Comparison of ENCODE assay signal across 8 mouse cellular contexts in genomic region chr4:62286257-62286991, GRCm38 (mm10). TPM values are rescaled to one million over a fixed set of nuclear protein-coding genes. Genes with fewer than 3 reads are reported as not detected.
A peak's percentile ranks its signal among the peaks of the same experiment; 100 is the strongest.
DNase-seq lines count a peak whose midpoint lies in the region; ATAC-seq and TF ChIP-seq lines count a peak whose summit lies in the region.

No protein-coding gene starts in this region.

- H3K9ac ChIP-seq in embryonic facial prominence, embryonic 11.5 days (replicated peaks; ENCODE audit: low read length): peak overlapping the region; percentile 67
- peak overlapping the region; percentile 70 for H3K9ac ChIP-seq in limb, embryonic 14.5 days (ENCODE audit: low read depth, low read length, severe bottlenecking)
- peak overlapping the region; percentile 64 for H3K9ac ChIP-seq in midbrain, embryonic 16.5 days (ENCODE audit: low read depth, low read length)

- H3K4me2 ChIP-seq in embryonic facial prominence, embryonic 11.5 days (ENCODE audit: low read depth, low read length): peak overlapping the region; percentile 81
- peak overlapping the region; percentile 82 for H3K4me2 ChIP-seq in limb, embryonic 14.5 days (replicated peaks; ENCODE audit: low read depth, low read length, severe bottlenecking)
- peak overlapping the region; percentile 58 for H3K4me2 ChIP-seq in midbrain, embryonic 16.5 days (ENCODE audit: low read length)

- H3K4me3 ChIP-seq in embryonic facial prominence, embryonic 11.5 days (ENCODE audit: low read depth, low read length): peak overlapping the region; percentile 80
- peak overlapping the region; percentile 69 for H3K4me3 ChIP-seq in limb, embryonic 14.5 days (replicated peaks; ENCODE audit: low read length)
- H3K4me3 ChIP-seq in midbrain, embryonic 16.5 days (ENCODE audit: low read depth, low read length): peak overlapping the region; percentile 62

- H3K36me3 ChIP-seq in embryonic facial prominence, embryonic 11.5 days (replicated peaks; ENCODE audit: control insufficient read depth, insufficient read depth, low read depth, low read length): no peaks in the 10 kb centered on the region
- no peaks in the 10 kb centered on the region for H3K36me3 ChIP-seq in limb, embryonic 14.5 days (ENCODE audit: control insufficient read depth, insufficient read depth, low read length)
- H3K36me3 ChIP-seq in midbrain, embryonic 16.5 days (ENCODE audit: control insufficient read depth, insufficient read depth, low read length): no peaks in the 10 kb centered on the region

- H3K27ac ChIP-seq in embryonic facial prominence, embryonic 11.5 days (replicated peaks; ENCODE audit: low read depth, low read length): no peak overlapping the region; the same call in 1 of the 2 replicates
- H3K27ac ChIP-seq in limb, embryonic 14.5 days (replicated peaks; ENCODE audit: low read depth, low read length): peak overlapping the region; percentile 26; the same call in 1 of the 2 replicates
- H3K27ac ChIP-seq in midbrain, embryonic 16.5 days (ENCODE audit: low read length): peak overlapping the region; percentile 58

- no peak for TF ChIP-seq POLR2A in limb, embryonic 14.5 days (IDR thresholded peaks at IDR 0.05; ENCODE audit: borderline replicate concordance, extremely low read depth, insufficient read depth, insufficient read length)

- H3K9me3 ChIP-seq in embryonic facial prominence, embryonic 11.5 days (replicated peaks; ENCODE audit: control insufficient read depth, low read length): no peaks in the 10 kb centered on the region
- H3K9me3 ChIP-seq in limb, embryonic 14.5 days (ENCODE audit: control insufficient read depth, low read length): no peaks in the 10 kb centered on the region
- no peaks in the 10 kb centered on the region for H3K9me3 ChIP-seq in midbrain, embryonic 16.5 days (replicated peaks; ENCODE audit: control insufficient read depth, low read length, poor library complexity, severe bottlenecking)

- no peaks in the 10 kb centered on the region for H3K4me1 ChIP-seq in embryonic facial prominence, embryonic 11.5 days (ENCODE audit: control insufficient read depth, insufficient read depth, low read length)
- peaks cover 11% of the 10 kb centered on the region for H3K4me1 ChIP-seq in limb, embryonic 14.5 days (ENCODE audit: control insufficient read depth, insufficient read depth, low read length)
- H3K4me1 ChIP-seq in midbrain, embryonic 16.5 days (ENCODE audit: control insufficient read depth, insufficient read depth, low read length): peaks cover 15% of the 10 kb centered on the region

- 0% methylated on average over 49 of the region's 55 CpGs for WGBS in embryonic facial prominence, embryonic 11.5 days
- WGBS in limb, embryonic 14.5 days: under 1% methylated on average over 51 of the region's 55 CpGs
- WGBS in midbrain, embryonic 16.5 days: under 1% methylated on average over 55 of the region's 55 CpGs

- peak; percentile 94 for ATAC-seq in embryonic facial prominence, embryonic 11.5 days (replicated peaks; ENCODE audit: insufficient number of reproducible peaks, low FRiP score, low TSS enrichment, low read depth)
- peak; percentile 92 for ATAC-seq in limb, embryonic 14.5 days (ENCODE audit: low FRiP score, low read depth)
- peak; percentile 95 for ATAC-seq in midbrain, embryonic 16.5 days

- DNase-seq in 3T3-L1 (ENCODE audit: low read depth, low spot score): peak; percentile 50
- peak; percentile 86 for DNase-seq in adrenal gland, postnatal 25 days
- peak; percentile 87 for DNase-seq in embryonic facial prominence, embryonic 11.5 days (ENCODE audit: low spot score)
- peak; percentile 75 for DNase-seq in heart, adult 8-10 months (ENCODE audit: low spot score)
- peak; percentile 75 to 76 for DNase-seq in kidney, adult 8-10 months
- DNase-seq in limb, embryonic 14.5 days (ENCODE audit: low spot score): peak; percentile 84
- DNase-seq in spleen, postnatal 10 days (ENCODE audit: low spot score in 2 of 2): peak; percentile 28 to 65

- no peaks in the 10 kb centered on the region for H3K27me3 ChIP-seq in embryonic facial prominence, embryonic 11.5 days (ENCODE audit: control insufficient read depth, insufficient read depth, low read length)
- no peaks in the 10 kb centered on the region for H3K27me3 ChIP-seq in limb, embryonic 14.5 days (ENCODE audit: control insufficient read depth, insufficient read depth, low read length)
- H3K27me3 ChIP-seq in midbrain, embryonic 16.5 days (ENCODE audit: control insufficient read depth, insufficient read depth, low read depth, low read length): no peaks in the 10 kb centered on the region

RNA-seq across cellular contexts. Expression of gene Slc31a2, which starts 24.1 kb away (rescaled TPM):
- 27.7 and 30.6 TPM in 2 replicates for total RNA-seq in adrenal gland, postnatal 25 days (2021)
- polyA plus RNA-seq in embryonic facial prominence, embryonic 11.5 days (2014; fragmentation: Nextera tagmentation; extraction: Ambion mirVana): 7.9 and 10.6 TPM in 2 replicates
- total RNA-seq in heart, adult 8-10 months (2022): 10 to 100 TPM; 18.9 to 23.0 (median 21.1) TPM
- polyA plus RNA-seq in limb, embryonic 14.5 days (2012; rRNA removed): 14.4 and 15.8 TPM in 2 replicates
- polyA plus RNA-seq in limb, embryonic 14.5 days (2014; fragmentation: Nextera tagmentation; extraction: Ambion mirVana): 15.2 and 15.6 TPM in 2 replicates
- polyA plus RNA-seq in midbrain, embryonic 16.5 days (2015; fragmentation: Nextera tagmentation; extraction: Ambion mirVana): 17.3 and 18.7 TPM in 2 replicates

RNA-seq across cellular contexts. Expression of gene Zfp37, which starts 55.6 kb away (rescaled TPM):
- 3.8 and 5.2 TPM in 2 replicates for total RNA-seq in adrenal gland, postnatal 25 days (2021)
- polyA plus RNA-seq in embryonic facial prominence, embryonic 11.5 days (2014; fragmentation: Nextera tagmentation; extraction: Ambion mirVana): 25.6 and 28.3 TPM in 2 replicates
- total RNA-seq in heart, adult 8-10 months (2022): 1 to 10 TPM; 1.1 to 1.9 (median 1.6) TPM
- polyA plus RNA-seq in limb, embryonic 14.5 days (2012; rRNA removed): 6.2 and 7.2 TPM in 2 replicates
- polyA plus RNA-seq in limb, embryonic 14.5 days (2014; fragmentation: Nextera tagmentation; extraction: Ambion mirVana): 9.5 and 12.0 TPM in 2 replicates
- 35.9 and 37.2 TPM in 2 replicates for polyA plus RNA-seq in midbrain, embryonic 16.5 days (2015; fragmentation: Nextera tagmentation; extraction: Ambion mirVana)
